Mouse (Mus musculus) heart, adult 2 months (tissue): ENCODE data around the gene Vps13d.

ENCODE experiments used
- CTCF ChIP-seq: fragments of 200-600 bp; IDR thresholded peaks from 2 replicates; pipeline ENCODE4 v1.8.1; 2022; ENCODE audit warnings: antibody characterized with exemption, mild to moderate bottlenecking, moderate library complexity
- POLR2A ChIP-seq: fragments of 200-500 bp; IDR thresholded peaks from 2 replicates; pipeline ENCODE4 v1.6.1; 2011; ENCODE audit warnings: mild to moderate bottlenecking, low read depth, low read length, control low read depth; ENCODE audit not compliant: insufficient read depth

GRCm38 (mm10) chr4:145074276-145074675, 120.5 kb downstream of the Vps13d start:
- TF ChIP-seq CTCF = no peak
- TF ChIP-seq POLR2A = no peak
